Mouse (Mus musculus) CH12.LX (cell line): ENCODE data around the gene Pon3. TPM values are rescaled to one million over a fixed set of nuclear protein-coding genes. Genes with fewer than 3 reads are reported as not detected.

Source experiments
- DNase-seq: peaks from one replicate; pipeline ENCODE4 v3.0.0-alpha.2; 2013; ENCODE audit errors: extremely low read depth
- H3K27ac ChIP-seq: 2 replicates; pipeline ENCODE4 v1.5.1; 2012; ENCODE audit warnings: low read depth, mild to moderate bottlenecking, control low read depth, moderate library complexity; ENCODE audit not compliant: insufficient read depth
- H3K27me3 ChIP-seq: replicated peaks from 2 replicates; pipeline ENCODE3; 2012; ENCODE audit warnings: inconsistent platforms
- H3K36me3 ChIP-seq, 2 experiments: replicated peaks in 1 of 2; 2 replicates each; pipeline versions ENCODE3 to v1.6.1; 2012; ENCODE audit warnings: inconsistent platforms in 1 of 2, low read length in 1 of 2, mild to moderate bottlenecking in 1 of 2, mixed read lengths in 1 of 2, moderate library complexity in 1 of 2; ENCODE audit not compliant: control insufficient read depth in 1 of 2, insufficient read depth in 1 of 2
- H3K4me1 ChIP-seq, 2 experiments: 2 replicates each; pipeline ENCODE4 v1.6.1; 2012; ENCODE audit warnings: inconsistent platforms in 1 of 2, moderate library complexity in 1 of 2; ENCODE audit not compliant: insufficient read depth in 2 of 2, control insufficient read depth in 1 of 2
- H3K4me2 ChIP-seq: 2 replicates; pipeline ENCODE4 v1.6.1; 2012; ENCODE audit warnings: low read depth, mild to moderate bottlenecking, control low read depth; ENCODE audit not compliant: poor library complexity, insufficient read depth, severe bottlenecking
- H3K4me3 ChIP-seq, 3 experiments: fragments of 150-350 bp in 1 of 3; sonication (generic) in 1 of 3; replicated peaks in 1 of 3; 2 replicates each; pipeline versions ENCODE3 to v1.5.1; 2011 to 2012; ENCODE audit warnings: low read depth in 2 of 3, low read length in 2 of 3, mild to moderate bottlenecking in 2 of 3, moderate library complexity in 2 of 3, control low read depth in 1 of 3, improper control_type of control experiment in 1 of 3, inconsistent platforms in 1 of 3, mixed read lengths in 1 of 3; ENCODE audit not compliant: poor library complexity in 1 of 3
- H3K79me2 ChIP-seq: replicated peaks from 2 replicates; pipeline ENCODE4 v1.6.1; 2012; ENCODE audit warnings: mild to moderate bottlenecking, moderate library complexity; ENCODE audit not compliant: control insufficient read depth, poor library complexity, insufficient read depth, severe bottlenecking; ENCODE audit errors: extremely low read depth
- H3K9ac ChIP-seq: 2 replicates; pipeline ENCODE4 v1.6.1; 2012; ENCODE audit warnings: low read depth, mild to moderate bottlenecking, control low read depth, moderate library complexity; ENCODE audit not compliant: insufficient read depth
- H3K9me3 ChIP-seq: replicated peaks from 2 replicates; pipeline ENCODE3; 2012; ENCODE audit warnings: low read length, inconsistent platforms, mixed read lengths
- BHLHE40 ChIP-seq: IDR thresholded peaks from 2 replicates; pipeline ENCODE4 v1.6.1; 2011; ENCODE audit warnings: mild to moderate bottlenecking, low read depth, low read length, improper control_type of control experiment
- CHD1 ChIP-seq: IDR thresholded peaks from 2 replicates; pipeline ENCODE4 v1.6.1; 2012; ENCODE audit warnings: low read depth, low read length, improper control_type of control experiment, inconsistent platforms
- CTCF ChIP-seq, 2 experiments: IDR thresholded peaks in 1 of 2; conservative IDR thresholded peaks in 1 of 2; 2 replicates each; pipeline ENCODE4 v1.5.1; 2011 to 2012; ENCODE audit warnings: low read depth in 2 of 2, low read length in 2 of 2, improper control_type of control experiment in 1 of 2, inconsistent platforms in 1 of 2, mild to moderate bottlenecking in 1 of 2, moderate library complexity in 1 of 2
- ELF1 ChIP-seq: IDR thresholded peaks from 2 replicates; pipeline ENCODE4 v1.6.1; 2014; ENCODE audit warnings: low read depth, mild to moderate bottlenecking, inconsistent platforms, low read length, improper control_type of control experiment
- HCFC1 ChIP-seq: IDR thresholded peaks from 2 replicates; pipeline ENCODE4 v1.6.1; 2012; ENCODE audit warnings: low read depth, mild to moderate bottlenecking, inconsistent platforms, low read length, improper control_type of control experiment
- IRF4 ChIP-seq: IDR thresholded peaks from 2 replicates; pipeline ENCODE4 v1.6.1; 2014; ENCODE audit warnings: low read depth, mild to moderate bottlenecking, inconsistent platforms, low read length, improper control_type of control experiment
- JUN ChIP-seq: IDR thresholded peaks from 2 replicates; pipeline ENCODE4 v1.6.1; 2011; ENCODE audit warnings: low read depth, mild to moderate bottlenecking, low read length, improper control_type of control experiment, moderate library complexity; ENCODE audit not compliant: insufficient read depth
- JUND ChIP-seq: conservative IDR thresholded peaks from 2 replicates; pipeline ENCODE4 v1.6.1; 2011; ENCODE audit warnings: low read depth, low read length, improper control_type of control experiment
- KAT2A ChIP-seq: IDR thresholded peaks from 2 replicates; pipeline ENCODE4 v1.6.1; 2012; ENCODE audit warnings: low read length, improper control_type of control experiment, inconsistent platforms; ENCODE audit not compliant: insufficient replicate concordance
- MAX ChIP-seq: IDR thresholded peaks from 2 replicates; pipeline ENCODE4 v1.6.1; 2011; ENCODE audit warnings: low read length, improper control_type of control experiment
- MYC ChIP-seq: IDR thresholded peaks from 2 replicates; pipeline ENCODE4 v1.6.1; 2011; ENCODE audit warnings: low read depth, mild to moderate bottlenecking, improper control_type of control experiment, low read length
- NELFE ChIP-seq: IDR thresholded peaks from 2 replicates; pipeline ENCODE4 v1.6.1; 2011; ENCODE audit warnings: low read depth, low read length, improper control_type of control experiment
- PAX5 ChIP-seq: IDR thresholded peaks from 2 replicates; pipeline ENCODE4 v1.6.1; 2012; ENCODE audit warnings: low read length, inconsistent platforms, mixed read lengths
- POLR2A ChIP-seq: IDR thresholded peaks from 2 replicates; pipeline ENCODE4 v1.6.1; 2011; ENCODE audit warnings: low read depth, mild to moderate bottlenecking, improper control_type of control experiment, low read length
- POLR2AphosphoS2 ChIP-seq: IDR thresholded peaks from 2 replicates; pipeline ENCODE4 v1.6.1; 2011; ENCODE audit warnings: low read depth, low read length, improper control_type of control experiment
- RAD21 ChIP-seq: IDR thresholded peaks from 2 replicates; pipeline ENCODE4 v1.6.1; 2011; ENCODE audit warnings: low read depth, mild to moderate bottlenecking, low read length, improper control_type of control experiment, moderate library complexity
- RCOR1 ChIP-seq: conservative IDR thresholded peaks from 2 replicates; pipeline ENCODE4 v1.6.1; 2012; ENCODE audit warnings: low read depth, mild to moderate bottlenecking, inconsistent platforms, low read length, improper control_type of control experiment
- SIN3A ChIP-seq: IDR thresholded peaks from 2 replicates; pipeline ENCODE4 v1.6.1; 2012; ENCODE audit warnings: low read length, improper control_type of control experiment, inconsistent platforms
- SMC3 ChIP-seq: IDR thresholded peaks from 2 replicates; pipeline ENCODE4 v1.6.1; 2011; ENCODE audit warnings: low read depth, low read length, improper control_type of control experiment
- TBP ChIP-seq: conservative IDR thresholded peaks from 2 replicates; pipeline ENCODE4 v1.6.1; 2011; ENCODE audit warnings: low read depth, low read length, improper control_type of control experiment
- TCF12 ChIP-seq: IDR thresholded peaks from 2 replicates; pipeline ENCODE4 v1.6.1; 2014; ENCODE audit warnings: low read depth, mild to moderate bottlenecking, inconsistent platforms, low read length, improper control_type of control experiment
- USF1 ChIP-seq: IDR thresholded peaks from 2 replicates; pipeline ENCODE4 v1.6.1; 2014; ENCODE audit warnings: low read depth, mild to moderate bottlenecking, inconsistent platforms, low read length, improper control_type of control experiment
- USF2 ChIP-seq: conservative IDR thresholded peaks from 2 replicates; pipeline ENCODE4 v1.6.1; 2011; ENCODE audit warnings: low read depth, low read length, improper control_type of control experiment
- ZC3H11A ChIP-seq: IDR thresholded peaks from 2 replicates; pipeline ENCODE4 v1.6.1; 2012; ENCODE audit warnings: low read depth, mild to moderate bottlenecking, inconsistent platforms, low read length, improper control_type of control experiment
- ZKSCAN1 ChIP-seq: IDR thresholded peaks from 2 replicates; pipeline ENCODE4 v1.6.1; 2012; ENCODE audit warnings: low read depth, inconsistent platforms, low read length, improper control_type of control experiment, borderline replicate concordance
- ZNF384 ChIP-seq: IDR thresholded peaks from 2 replicates; pipeline ENCODE4 v1.6.1; 2012; ENCODE audit warnings: low read depth, low read length, improper control_type of control experiment, inconsistent platforms
- dilution Hi-C: fragments of 300-500 bp; cut with MboI; formaldehyde crosslinking; loops from 2 replicates; pipeline ENCODE4 v1.14.3; 2020; ENCODE audit warnings: low sequenced_read_pairs; ENCODE audit not compliant: extremely low pct_unique_long_range_greater_than_20kb, extremely low pct_ligation_motif_present
- in situ Hi-C: fragments of 300-500 bp; cut with MboI; formaldehyde crosslinking; loops from 3 replicates; pipeline ENCODE4 v1.14.3; 2019; ENCODE audit warnings: low sequenced_read_pairs, low pct_ligation_motif_present, low pct_unique_long_range_greater_than_20kb, mixed read lengths
- polyA plus RNA-seq: library from polyadenylated mRNA; unstranded; fragments of >175 nt; gene quantifications from 2 replicates; pipeline ENCODE4 v1.2.1, GENCODE M21; 2012; ENCODE audit warnings: low read depth; ENCODE audit not compliant: insufficient read length
- total RNA-seq, 2 experiments: library from RNA; depleted of rRNA; stranded (reverse); fragments of 300-350 nt in 1 of 2; fragments of >200 nt in 1 of 2; gene quantifications; 2 replicates each; pipeline ENCODE4 v1.2.3; 2012 to 2014

Pon3 gene
- total and polyA plus RNA-seq, 3 experiments: 13.4 to 33.1 (median 27.5) TPM

- TF ChIP-seq ZC3H11A (no peak), KAT2A (0 out of 2 replicates have a peak, but pooled peaks have one; percentile 19), ZNF384 (no peak), NELFE (peak; percentile 68), HCFC1 (peak; percentile 44), ELF1 (peak; percentile 52; the same call in 1 of the 2 replicates), USF1 (no peak), RCOR1 (no peak), BHLHE40 (peak; percentile 54; the same call in 1 of the 2 replicates), PAX5 (no peak), MYC (no peak), POLR2AphosphoS2 (no peak; the same call in 1 of the 2 replicates), CHD1 (no peak; the same call in 1 of the 2 replicates), USF2 (no peak)
- TF ChIP-seq, all 38 proteins: peak for 16
These were observed 41.4 kb upstream of the Pon3 start (continued) for GRCm38 (mm10) chr6:5297321-5298091.

GRCm38 (mm10) chr6:5296067-5296466 is 40.0 kb upstream of the Pon3 start:
- Histone ChIP-seq H3K27me3 (no peaks in the 10 kb centered on the region), H3K4me1 (peaks cover 28 to 64% of the 10 kb centered on the region in 2 experiments), H3K9me3 (no peaks in the 10 kb centered on the region), H3K36me3 (peaks cover 13 to 34% of the 10 kb centered on the region in 2 experiments), H3K27ac (no peak overlapping the region), H3K4me3 (no peak overlapping the region), H3K79me2 (peaks cover 18% of the 10 kb centered on the region), H3K9ac (0 out of 2 replicates have a peak overlapping the region, but pooled peaks have one; percentile 6), H3K4me2 (peak overlapping the region; percentile 85; the same call in 1 of the 2 replicates)
- in situ Hi-C loops (no loop called here), dilution Hi-C loops (no loop called here)
- DNase-seq: no peak
- TF ChIP-seq ZKSCAN1 (no peak), SIN3A (no peak), PAX5 (no peak), HCFC1 (no peak), USF2 (no peak), RCOR1 (no peak), USF1 (no peak), MYC (no peak), IRF4 (no peak), SMC3 (no peak), MAX (no peak), TBP (no peak), TCF12 (no peak), POLR2A (no peak), JUND (no peak), RAD21 (no peak), CTCF (conservative IDR thresholded peaks at IDR 0.05 in 1 of 2, IDR thresholded peaks at IDR 0.05 in 1 of 2; ENCODE audit: low read depth in 2 of 2, low read length in 2 of 2) (no peak), ZNF384 (no peak), JUN (no peak)
